ENCODE assay signal across 16 mouse cellular contexts in the genomic region with DNA sequence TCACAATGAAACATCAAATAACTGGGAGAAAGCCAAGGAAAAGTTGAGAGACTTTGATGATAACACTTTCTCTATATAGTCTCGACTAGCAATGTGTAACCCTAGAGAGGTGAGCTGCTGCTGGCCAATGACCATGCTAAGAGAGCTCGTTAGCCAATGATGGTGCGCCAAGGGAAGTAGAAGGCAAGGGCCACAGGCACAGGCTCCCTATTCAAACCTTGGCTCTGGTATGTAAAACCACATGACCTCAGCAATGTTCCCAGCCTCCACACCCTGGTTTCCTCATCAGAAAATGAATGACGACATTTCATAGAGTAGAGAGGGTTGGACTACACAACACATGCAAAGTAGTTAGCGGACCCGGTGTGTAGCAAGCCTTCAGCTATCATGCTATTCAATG.
"Had no signal": no experiment of that assay in that cellular context is flagged by ENCODE, and none has a peak within 500 bp of the region (broad histone marks: within the 10 kb centered on the region; RNA-seq: fewer than 3 reads in every experiment).

No protein-coding gene starts in this region.

- H3K9ac ChIP-seq: liver, embryonic 15.5 days; liver, postnatal 0 days; lung, embryonic 15.5 days; midbrain, embryonic 12.5 days; midbrain, embryonic 15.5 days; neural tube, embryonic 12.5 days; stomach, embryonic 15.5 days had no signal

- ATAC-seq: liver, postnatal 0 days; midbrain, embryonic 15.5 days had no signal

- H3K4me3 ChIP-seq: liver, embryonic 15.5 days; lung, embryonic 15.5 days; megakaryocyte, embryonic 14.5 days; midbrain, embryonic 12.5 days; midbrain, embryonic 15.5 days; neural tube, embryonic 12.5 days; stomach, embryonic 15.5 days had no signal

- H3K36me3 ChIP-seq: liver, embryonic 15.5 days; lung, embryonic 15.5 days; midbrain, embryonic 12.5 days; midbrain, embryonic 15.5 days; neural tube, embryonic 12.5 days; stomach, embryonic 15.5 days had no signal

- DNase-seq: liver, postnatal 0 days; lung, adult 2 months; lung, postnatal 10 days; right cerebral cortex, postnatal 14 days; thymus, adult 18-20 months; thymus, postnatal 14 days; thymus, postnatal 36 days had no signal

- H3K4me2 ChIP-seq: liver, embryonic 15.5 days; lung, embryonic 15.5 days; midbrain, embryonic 12.5 days; midbrain, embryonic 15.5 days; neural tube, embryonic 12.5 days; stomach, embryonic 15.5 days had no signal

- H3K27me3 ChIP-seq: liver, embryonic 15.5 days; lung, embryonic 15.5 days; midbrain, embryonic 12.5 days; neural tube, embryonic 12.5 days; stomach, embryonic 15.5 days had no signal

- H3K9me3 ChIP-seq: liver, embryonic 15.5 days; lung, embryonic 15.5 days; midbrain, embryonic 12.5 days; midbrain, embryonic 15.5 days; neural tube, embryonic 12.5 days; stomach, embryonic 15.5 days had no signal

- H3K4me1 ChIP-seq: liver, embryonic 15.5 days; lung, embryonic 15.5 days; midbrain, embryonic 12.5 days; stomach, embryonic 15.5 days had no signal

- H3K27ac ChIP-seq: liver, embryonic 15.5 days; lung, embryonic 15.5 days; macrophage; midbrain, embryonic 12.5 days; midbrain, embryonic 15.5 days; neural tube, embryonic 12.5 days; stomach, embryonic 15.5 days; stomach, postnatal 0 days had no signal
